Mouse (Mus musculus): ENCODE measurements around the gene Zkscan3.
"Not testable (repeated sequence)": the region's sequence is repeated elsewhere in the genome, so short reads cannot be mapped to it uniquely, and the experiment has no call there.

The Zkscan3 gene

DNA sequence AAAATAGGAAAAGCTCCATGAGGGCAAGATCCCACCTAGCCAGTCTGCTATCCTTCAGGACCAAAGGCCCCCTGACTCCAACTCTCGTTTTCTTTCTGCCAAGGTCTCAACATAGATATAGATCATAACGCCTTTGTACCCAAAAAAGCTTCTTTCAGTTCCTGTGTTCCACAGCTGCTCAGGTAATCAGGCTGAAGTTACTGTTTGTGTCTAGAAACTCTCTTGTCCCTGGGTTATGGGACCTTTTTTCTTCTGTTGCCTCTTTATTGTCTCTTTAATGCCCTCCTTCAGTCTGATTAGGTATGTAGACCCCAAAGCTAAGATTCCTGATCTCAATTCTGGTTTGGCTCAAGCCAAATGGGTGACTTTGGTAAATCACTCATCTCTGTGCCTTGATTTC, 5.1 kb downstream of the Zkscan3 start:
- DNase-seq (ENCODE audit: low spot score in 2 of 2): no peak

DNA sequence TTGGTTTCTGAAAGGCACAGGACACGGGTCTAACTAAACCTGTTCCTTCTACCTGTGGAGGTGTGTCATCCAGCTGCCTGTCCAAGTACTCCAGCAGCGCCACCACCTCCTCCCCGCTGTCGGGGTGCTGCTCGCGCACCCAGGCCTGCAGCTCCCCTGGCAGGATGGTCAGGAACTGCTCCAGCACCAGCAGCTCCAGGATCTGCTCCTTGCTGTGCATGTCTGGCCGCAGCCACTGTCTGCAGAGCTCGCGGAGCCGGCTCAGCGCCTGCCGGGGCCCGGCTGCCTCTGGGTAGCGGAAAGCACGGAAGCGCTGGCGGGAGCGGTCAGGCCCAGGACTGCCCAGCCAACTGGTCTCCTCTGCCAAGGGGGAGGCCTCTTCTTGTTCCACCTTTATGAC, 6.5 kb downstream of the Zkscan3 start:
- DNase-seq (ENCODE audit: low spot score in 2 of 2): not testable (repeated sequence)

DNA sequence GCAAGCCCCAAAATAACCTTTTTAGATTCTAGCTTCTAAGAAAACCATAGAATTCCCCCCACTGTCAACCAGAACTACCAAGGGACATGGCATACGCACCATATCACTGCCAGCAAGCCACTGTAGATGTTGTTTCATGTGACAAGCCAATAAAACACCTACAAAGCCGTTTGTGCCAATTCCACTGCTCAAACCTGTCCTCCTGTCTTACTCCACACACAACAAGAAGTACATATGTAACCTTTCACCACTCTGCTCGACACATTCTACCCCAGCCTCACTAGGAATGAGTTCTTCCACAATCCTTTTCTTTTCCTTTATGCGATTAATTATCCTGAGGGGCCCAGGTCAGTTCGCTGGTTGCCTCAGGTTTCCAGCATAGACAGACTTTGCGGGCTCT, 6.9 kb downstream of the Zkscan3 start:
- DNase-seq (ENCODE audit: low spot score in 2 of 2): no peak

DNA sequence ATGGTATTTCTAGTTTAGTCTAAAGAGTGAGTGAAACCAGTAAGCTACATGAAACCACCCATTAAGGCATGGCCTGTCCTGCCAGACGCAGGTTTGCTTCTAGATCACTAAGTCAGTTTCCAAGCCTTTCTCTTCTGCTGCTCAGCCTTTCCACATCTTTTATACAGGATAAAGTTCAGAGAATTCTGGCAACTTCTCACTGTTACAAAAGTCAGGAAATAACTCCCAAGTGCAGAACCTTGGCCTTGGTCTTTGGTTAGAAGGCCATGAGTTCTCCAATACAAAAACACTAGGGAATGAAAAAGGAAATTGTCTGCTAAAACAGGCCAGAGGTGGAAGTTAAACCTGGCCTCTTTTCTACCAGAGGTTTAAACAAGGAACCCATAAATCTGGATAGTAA, 7.3 kb downstream of the Zkscan3 start:
- no peak for DNase-seq (ENCODE audit: low spot score in 2 of 2)

DNA sequence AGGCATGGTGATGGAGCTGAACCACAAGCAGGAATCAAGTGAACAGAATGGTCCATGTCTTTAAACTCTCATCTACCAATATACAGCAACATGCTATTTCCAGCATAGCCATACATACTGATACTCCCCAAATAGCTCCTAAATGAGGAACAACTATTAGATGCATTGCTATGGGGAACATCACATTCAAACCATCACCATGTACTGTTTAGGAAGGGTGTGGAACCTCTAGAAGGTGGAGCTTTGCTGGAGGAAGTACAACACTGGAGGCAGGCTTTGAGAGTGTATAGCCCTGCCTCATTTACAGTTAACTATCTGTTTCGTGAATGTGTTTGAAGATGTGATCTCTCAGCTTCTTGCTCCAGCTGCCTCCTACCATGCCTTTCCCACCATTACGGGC, 24.8 kb downstream of the Zkscan3 start:
- DNase-seq (ENCODE audit: low spot score in 2 of 2): no peak

DNA sequence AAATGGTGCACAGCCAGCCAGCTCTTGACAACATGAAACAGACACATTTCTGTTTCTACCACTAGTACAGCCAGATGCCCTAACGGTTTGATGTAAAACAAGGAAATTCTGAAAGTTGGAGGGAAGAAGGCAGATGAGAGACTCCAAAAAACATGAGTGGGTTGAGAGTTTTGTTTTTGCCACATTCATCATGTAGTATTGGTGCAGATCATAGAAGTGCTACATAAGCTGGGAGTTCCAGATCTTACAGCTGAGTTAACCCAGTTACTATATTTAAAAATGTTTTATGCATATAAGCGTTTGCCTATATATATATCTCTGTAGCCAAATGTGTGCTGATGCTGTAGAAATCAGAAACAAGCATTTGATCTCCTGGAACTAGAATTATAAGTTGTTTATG, 29.9 kb downstream of the Zkscan3 start:
- DNase-seq (ENCODE audit: low spot score in 2 of 2): no peak

DNA sequence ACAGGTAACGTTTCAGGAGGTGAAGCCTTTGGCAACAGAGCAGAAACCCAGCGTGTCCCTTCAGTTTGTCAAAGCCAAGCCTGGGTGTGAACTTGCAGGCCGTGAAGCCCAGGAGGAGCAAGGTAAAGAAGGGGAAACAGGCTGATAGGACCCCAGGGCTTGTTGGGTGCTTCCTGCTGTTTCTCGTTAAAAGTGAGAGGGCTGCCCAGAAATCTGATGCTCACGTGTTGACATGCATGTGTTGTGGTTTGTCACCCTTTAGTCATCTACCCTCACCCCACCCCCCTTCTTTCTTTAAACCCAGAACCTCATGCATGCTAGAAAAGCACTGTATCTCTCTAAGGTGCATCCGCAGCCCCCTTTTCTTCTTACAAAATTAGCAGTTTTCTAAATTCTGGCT, 35.9 kb downstream of the Zkscan3 start:
- peak; percentile 1 to 4 for DNase-seq (ENCODE audit: low spot score in 2 of 2)

DNA sequence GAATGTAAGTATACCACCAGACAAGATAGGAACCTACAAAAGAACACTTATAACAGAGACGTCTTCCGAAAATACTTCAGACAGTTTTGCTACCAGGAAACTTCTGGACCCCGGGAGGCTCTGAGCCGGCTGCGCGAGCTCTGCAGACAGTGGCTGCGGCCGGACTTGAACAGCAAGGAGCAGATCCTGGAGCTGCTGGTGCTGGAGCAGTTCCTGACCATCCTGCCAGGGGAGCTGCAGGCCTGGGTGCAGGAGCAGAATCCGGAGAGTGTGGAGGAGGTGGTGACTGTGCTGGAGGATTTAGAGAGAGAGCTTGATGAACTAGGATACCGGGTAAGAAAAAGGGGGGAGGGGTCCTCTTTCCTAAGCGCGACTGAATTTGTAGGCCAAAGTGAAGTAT, 38.8 kb downstream of the Zkscan3 start:
- no peak for DNase-seq (ENCODE audit: low spot score in 2 of 2)

DNA sequence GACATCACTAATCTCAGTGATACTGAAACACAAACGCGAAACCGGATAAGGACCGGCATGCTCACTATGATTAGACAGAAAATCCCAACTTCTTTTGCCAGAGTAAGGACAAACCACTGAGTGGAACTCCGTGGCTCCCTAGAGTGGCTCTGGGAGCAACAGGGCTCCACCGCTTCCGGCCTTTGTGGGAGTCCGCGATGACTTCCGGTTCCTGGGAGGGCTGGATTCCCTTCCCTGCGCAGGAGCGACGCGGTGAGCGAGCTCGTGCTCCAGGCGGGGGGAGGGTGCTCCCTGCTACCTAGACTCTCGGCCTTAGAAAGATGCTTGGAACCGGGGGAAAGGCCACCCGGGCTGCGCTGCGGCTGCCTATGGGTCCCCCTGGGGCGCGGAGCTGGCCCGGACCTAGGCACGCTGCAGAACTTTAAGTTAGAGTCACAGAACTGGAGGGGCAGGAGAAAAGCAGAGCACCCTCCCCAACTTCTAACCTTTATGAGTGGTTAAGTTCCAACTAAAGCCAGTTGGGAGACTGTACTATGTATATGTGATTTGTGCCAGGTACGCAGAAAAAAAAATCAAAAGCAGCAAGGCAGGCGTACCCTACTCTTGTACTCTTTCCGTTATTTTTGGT, 39.8 kb downstream of the Zkscan3 start, which contains the start of gene Zscan12:
Zscan12 (plus strand) TSS at position 200 of the 628 bp plus-strand sequence.
- peak; percentile 76 to 78 for DNase-seq (ENCODE audit: low spot score in 2 of 2)

DNA sequence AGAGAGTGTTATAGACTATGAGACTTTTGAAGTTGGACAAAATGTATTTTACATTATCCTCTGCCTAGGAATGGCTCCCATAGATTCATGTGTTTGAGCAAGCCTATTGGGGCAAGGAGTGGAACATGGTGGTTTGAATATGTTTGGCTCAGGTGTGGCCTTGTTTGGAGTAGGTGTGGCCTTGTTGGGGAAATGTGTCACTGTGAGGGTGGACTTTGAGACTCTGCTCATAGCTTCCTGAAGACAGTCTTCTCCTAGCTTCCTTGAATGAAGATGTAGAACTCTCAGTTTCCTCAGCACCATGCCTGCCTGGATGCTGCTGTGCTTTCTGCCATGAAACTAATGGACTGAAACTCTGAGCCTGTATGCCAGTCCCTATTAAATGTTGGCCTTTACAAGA, 52.0 kb downstream of the Zkscan3 start:
- DNase-seq (ENCODE audit: low spot score in 2 of 2): no peak

DNA sequence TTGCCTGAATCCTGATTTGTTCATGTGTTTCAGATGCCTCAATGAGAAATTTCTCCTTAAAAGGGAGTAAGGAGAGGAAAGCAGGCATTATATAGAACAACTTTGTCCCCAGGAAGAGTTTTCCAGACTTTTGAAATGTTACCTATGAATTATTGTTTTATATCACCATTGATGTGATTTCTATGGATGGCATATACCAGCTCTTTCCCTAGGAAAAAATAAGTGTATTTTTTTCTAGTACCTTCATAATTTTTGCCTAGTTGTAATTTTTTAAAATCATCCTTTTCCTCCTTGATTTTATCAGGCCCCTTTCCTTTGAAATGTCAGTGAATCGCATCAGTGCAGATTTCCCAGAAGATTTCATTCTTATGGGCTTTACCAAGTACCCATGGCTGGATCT, 55.9 kb downstream of the Zkscan3 start, which contains the start of gene Olfr1367:
Olfr1367 (plus strand) TSS at position 301 of the 400 bp plus-strand sequence.
- DNase-seq (ENCODE audit: low spot score in 2 of 2): no peak
